8 mouse cellular contexts compared by ENCODE assay signal in genomic region chr14:60486278-60486935, GRCm38 (mm10).
A peak's percentile ranks its signal among the peaks of the same experiment; 100 is the strongest.
DNase-seq lines count a peak whose midpoint lies in the region; ATAC-seq lines count a peak whose summit lies in the region.

No protein-coding gene starts in this region.

- H3K4me2 ChIP-seq in forebrain, embryonic 16.5 days (ENCODE audit: low read length) = peak overlapping the region; percentile 67
- H3K4me2 ChIP-seq in limb, embryonic 12.5 days = peak overlapping the region; percentile 82

- no peak overlapping the region for H3K4me3 ChIP-seq in forebrain, embryonic 16.5 days (replicated peaks; ENCODE audit: low read length)
- H3K4me3 ChIP-seq in limb, embryonic 12.5 days (replicated peaks) = no peak overlapping the region; the same call in 1 of the 2 replicates

- peaks cover 19% of the 10 kb centered on the region for H3K4me1 ChIP-seq in forebrain, embryonic 16.5 days (replicated peaks; ENCODE audit: control insufficient read depth, insufficient read depth, low read length)
- H3K4me1 ChIP-seq in limb, embryonic 12.5 days (replicated peaks) = peaks cover 17% of the 10 kb centered on the region

- no peak for ATAC-seq in forebrain, embryonic 16.5 days
- ATAC-seq in limb, embryonic 12.5 days (ENCODE audit: insufficient number of reproducible peaks, insufficient read depth, low FRiP score, low TSS enrichment, low read depth) = peak; percentile 69
- no peak for ATAC-seq in frontal cortex, adult (ENCODE audit: low TSS enrichment)

- no peaks in the 10 kb centered on the region for H3K27me3 ChIP-seq in forebrain, embryonic 16.5 days (replicated peaks; ENCODE audit: control insufficient read depth, insufficient read depth, low read length)
- peaks cover 24% of the 10 kb centered on the region; the same call in 1 of the 2 replicates for H3K27me3 ChIP-seq in limb, embryonic 12.5 days

- peak; percentile 35 for DNase-seq in kidney, adult 11 months
- no peak for DNase-seq in kidney, adult 8-10 months
- peak; percentile 64 for DNase-seq in retina, embryonic 14.5 days (ENCODE audit: low spot score)
- no peak for DNase-seq in natural killer cell, adult 2 months (ENCODE audit: low spot score in 2 of 2)
- DNase-seq in layer of hippocampus, postnatal 10 days (ENCODE audit: low spot score in 2 of 2) = no peak

- H3K9ac ChIP-seq in forebrain, embryonic 16.5 days (replicated peaks; ENCODE audit: low read depth, low read length) = no peak overlapping the region
- no peak overlapping the region for H3K9ac ChIP-seq in limb, embryonic 12.5 days (replicated peaks)

- 2% methylated on average over 9 of the region's 9 CpGs for WGBS in forebrain, embryonic 16.5 days
- WGBS in limb, embryonic 12.5 days = 6% methylated on average over 9 of the region's 9 CpGs

- H3K36me3 ChIP-seq in forebrain, embryonic 16.5 days (ENCODE audit: control insufficient read depth, insufficient read depth) = no peaks in the 10 kb centered on the region
- no peaks in the 10 kb centered on the region for H3K36me3 ChIP-seq in limb, embryonic 12.5 days

- no peaks in the 10 kb centered on the region for H3K9me3 ChIP-seq in forebrain, embryonic 16.5 days (ENCODE audit: control insufficient read depth, low read length)
- no peaks in the 10 kb centered on the region for H3K9me3 ChIP-seq in limb, embryonic 12.5 days

- H3K27ac ChIP-seq in forebrain, embryonic 16.5 days (ENCODE audit: low read length) = no peak overlapping the region
- H3K27ac ChIP-seq in limb, embryonic 12.5 days = no peak overlapping the region

Comparison
In these comparisons a context has a peak if more than half of its experiments do, and no peak if none do; other contexts are left out.
1. DNase-seq: peak in kidney, adult 11 months (single experiment) and retina, embryonic 14.5 days (single experiment); none in kidney, adult 8-10 months (0 of 2), natural killer cell, adult 2 months (0 of 2) and layer of hippocampus, postnatal 10 days (0 of 2).